Mouse (Mus musculus) thymus, adult 2 months (tissue): ENCODE data around the gene Tmem171.

Experiments used
- CTCF ChIP-seq: fragments of 200-500 bp; IDR thresholded peaks from 2 replicates; pipeline ENCODE4 v1.5.1; 2012; ENCODE audit warnings: mild to moderate bottlenecking, control low read depth, low read length, moderate library complexity, borderline replicate concordance; ENCODE audit not compliant: control insufficient read depth, poor library complexity, insufficient read depth; ENCODE audit errors: extremely low read depth
- POLR2A ChIP-seq: fragments of 200-500 bp; IDR thresholded peaks from 2 replicates; pipeline ENCODE4 v1.6.1; 2012; ENCODE audit warnings: mild to moderate bottlenecking, low read length, control low read depth, moderate library complexity; ENCODE audit not compliant: control insufficient read depth, poor library complexity, insufficient read depth; ENCODE audit errors: extremely low read depth

DNA sequence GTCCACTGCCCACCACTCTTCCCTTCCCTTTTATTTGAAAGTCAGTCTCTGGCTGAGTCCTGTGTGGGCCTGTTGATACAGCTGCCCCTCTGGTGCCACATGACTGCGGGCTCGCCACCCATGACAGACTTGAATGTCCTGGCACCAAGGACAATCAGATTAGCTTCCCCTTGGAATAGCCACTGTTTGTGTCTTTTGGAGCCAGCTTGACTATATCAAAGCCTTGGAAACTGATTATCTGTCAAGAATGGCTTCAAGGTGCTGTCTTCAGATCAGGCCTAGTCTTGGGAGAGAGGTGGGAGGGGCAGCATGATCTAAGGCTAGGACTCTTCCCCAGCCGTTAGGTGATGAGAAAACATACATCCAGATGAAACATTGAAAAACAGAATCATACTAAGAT, 2.1 kb upstream of the Tmem171 start:
- no peak for TF ChIP-seq POLR2A
- TF ChIP-seq CTCF = no peak
